Mouse (Mus musculus) mammary gland, adult 2 months (tissue): ENCODE data around the gene H2afy. TPM values are rescaled to one million over a fixed set of nuclear protein-coding genes. Genes with fewer than 3 reads are reported as not detected.

Source experiments
- polyA plus RNA-seq: library from polyadenylated mRNA; depleted of rRNA; stranded (reverse); fragments of >200 nt; gene quantifications from 2 replicates; pipeline ENCODE4 v1.2.3, GENCODE M21; 2012; ENCODE audit warnings: low replicate concordance; rRNA removed

H2afy gene
- polyA plus RNA-seq: 57.3 and 138 TPM in 2 replicates

GRCm38 (mm10) chr13:56136200-56136599 is at the start of gene H2afy:
Gene H2afy, minus strand, starts transcription at chr13:56136361.

GRCm38 (mm10) chr13:56178416-56179035 is 42.4 kb upstream of the H2afy start, which contains the start of gene Tifab:
Gene Tifab, minus strand, starts transcription at chr13:56178885.

Other genes with a start within 250 kb of the H2afy start
- 9.5 and 10.2 TPM in 2 replicates for gene Tifab, start 42.5 kb upstream of the H2afy start, polyA plus RNA-seq
- not detected in 2 replicates for gene Neurog1, start 115.8 kb upstream of the H2afy start, polyA plus RNA-seq
- 96.7 and 173 TPM in 2 replicates for gene Cxcl14, start 160.2 kb upstream of the H2afy start, polyA plus RNA-seq